Mouse (Mus musculus) hindbrain, embryonic 15.5 days (tissue): ENCODE measurements at regions not wholly inside any gene's neighbourhood (a gene's known extent, or its start where the extent isn't known, plus 50 kb on each side); places are given as distances from the start of the nearest gene placed in this dataset.
A peak's percentile ranks its signal among the peaks of the same experiment; 100 is the strongest.

Experiments
- ATAC-seq: fragments of 200-750 bp; cut with Nextera tagmentation; 2 replicates; pipeline ENCODE4 v1.8.0; 2017; ENCODE audit warnings: low read depth, moderate number of reproducible peaks, moderate TSS enrichment; ENCODE audit not compliant: low FRiP score
- H3K27ac ChIP-seq: fragments of 300-500 bp; sonication (generic); replicated peaks from 2 replicates; pipeline ENCODE4 v1.5.1; 2015; ENCODE audit warnings: mild to moderate bottlenecking, inconsistent platforms
- H3K27me3 ChIP-seq: fragments of 300-500 bp; sonication (generic); 2 replicates; pipeline ENCODE4 v1.6.1; 2015; ENCODE audit warnings: control low read depth, inconsistent platforms
- H3K36me3 ChIP-seq: fragments of 300-500 bp; sonication (generic); 2 replicates; pipeline ENCODE4 v1.6.1; 2015; ENCODE audit warnings: control low read depth, inconsistent platforms
- H3K4me1 ChIP-seq: fragments of 300-500 bp; sonication (generic); replicated peaks from 2 replicates; pipeline ENCODE4 v1.6.1; 2015; ENCODE audit warnings: control low read depth, inconsistent platforms
- H3K4me2 ChIP-seq: fragments of 300-500 bp; sonication (generic); 2 replicates; pipeline ENCODE4 v1.6.1; 2015; ENCODE audit warnings: moderate library complexity, mild to moderate bottlenecking, inconsistent platforms
- H3K4me3 ChIP-seq: fragments of 300-500 bp; sonication (generic); 2 replicates; pipeline ENCODE4 v1.5.1; 2015; ENCODE audit warnings: mild to moderate bottlenecking, inconsistent platforms
- H3K9ac ChIP-seq: fragments of 300-500 bp; sonication (generic); 2 replicates; pipeline ENCODE4 v1.6.1; 2015; ENCODE audit warnings: inconsistent platforms
- H3K9me3 ChIP-seq: fragments of 300-500 bp; sonication (generic); 2 replicates; pipeline ENCODE4 v1.6.1; 2016; ENCODE audit warnings: control low read depth, inconsistent platforms
- WGBS: fragments of 180-500 bp; shearing (Covaris S2); methylation state at CpG from one replicate; pipeline ENCODE4 v1.1.7; 2015; 5-methylcytosine and 5-hydroxymethylcytosine counted together

GRCm38 (mm10) chr10:46011916-46012596, 434.4 kb downstream of the Hace1 start:
- no peaks in the 10 kb centered on the region for H3K9me3 ChIP-seq
- peak overlapping the region; percentile 31; the same call in 1 of the 2 replicates for H3K4me2 ChIP-seq
- no peak overlapping the region for H3K9ac ChIP-seq
- WGBS, result 19% methylated on average over 12 of the region's 12 CpGs
- no peak overlapping the region for H3K4me3 ChIP-seq
- H3K27ac ChIP-seq, result no peak overlapping the region
- no peaks in the 10 kb centered on the region for H3K27me3 ChIP-seq
- H3K4me1 ChIP-seq, result peaks cover 6% of the 10 kb centered on the region
- no peaks in the 10 kb centered on the region for H3K36me3 ChIP-seq
- peak; percentile 95 for ATAC-seq

GRCm38 (mm10) chr10:46012599-46012998, 435.0 kb downstream of the Hace1 start:
- Histone ChIP-seq H3K27me3 (no peaks in the 10 kb centered on the region), H3K4me2 (no peak overlapping the region), H3K4me1 (peaks cover 6% of the 10 kb centered on the region), H3K27ac (no peak overlapping the region), H3K4me3 (no peak overlapping the region), H3K9ac (no peak overlapping the region), H3K9me3 (no peaks in the 10 kb centered on the region), H3K36me3 (no peaks in the 10 kb centered on the region)
- 80% methylated on average over 6 of the region's 6 CpGs for WGBS
- ATAC-seq, result no peak

- Histone ChIP-seq H3K4me3 (no peak overlapping the region), H3K36me3 (no peaks in the 10 kb centered on the region), H3K9me3 (no peaks in the 10 kb centered on the region), H3K27ac (0 out of 2 replicates have a peak overlapping the region, but pooled peaks have one; percentile 21), H3K4me1 (peaks cover 6% of the 10 kb centered on the region), H3K27me3 (no peaks in the 10 kb centered on the region), H3K4me2 (no peak overlapping the region), H3K9ac (no peak overlapping the region)
- WGBS, result 39% methylated on average over 5 of the region's 5 CpGs
- peak; percentile 64; the same call in 1 of the 2 replicates for ATAC-seq
Observed at GRCm38 (mm10) chr10:46016295-46016694, 438.7 kb downstream of the Hace1 start.

GRCm38 (mm10) chr10:46045474-46046093, 468.0 kb downstream of the Hace1 start:
- ATAC-seq, result peak; percentile 87
- 14% methylated on average over 6 of the region's 6 CpGs for WGBS

GRCm38 (mm10) chr10:46046094-46046749, 468.6 kb downstream of the Hace1 start:
- Histone ChIP-seq H3K27me3 (no peaks in the 10 kb centered on the region), H3K4me2 (no peak overlapping the region), H3K9ac (no peak overlapping the region), H3K4me3 (no peak overlapping the region), H3K36me3 (no peaks in the 10 kb centered on the region), H3K9me3 (no peaks in the 10 kb centered on the region), H3K4me1 (peaks cover 32% of the 10 kb centered on the region), H3K27ac (0 out of 2 replicates have a peak overlapping the region, but pooled peaks have one; percentile 21)
- no peak for ATAC-seq

More at GRCm38 (mm10) chr10:46045474-46046093, 468.0 kb downstream of the Hace1 start:
- H3K4me2 ChIP-seq, result no peak overlapping the region
- H3K4me3 ChIP-seq, result no peak overlapping the region
- no peak overlapping the region for H3K9ac ChIP-seq
- peaks cover 32% of the 10 kb centered on the region for H3K4me1 ChIP-seq
- H3K27ac ChIP-seq, result 0 out of 2 replicates have a peak overlapping the region, but pooled peaks have one; percentile 21
- H3K36me3 ChIP-seq, result no peaks in the 10 kb centered on the region
- no peaks in the 10 kb centered on the region for H3K27me3 ChIP-seq
- no peaks in the 10 kb centered on the region for H3K9me3 ChIP-seq

- Histone ChIP-seq H3K36me3 (no peaks in the 10 kb centered on the region), H3K4me3 (no peak overlapping the region), H3K27me3 (no peaks in the 10 kb centered on the region), H3K27ac (peak overlapping the region; percentile 68), H3K4me2 (0 out of 2 replicates have a peak overlapping the region, but pooled peaks have one; percentile 11), H3K9me3 (no peaks in the 10 kb centered on the region), H3K9ac (0 out of 2 replicates have a peak overlapping the region, but pooled peaks have one; percentile 4), H3K4me1 (peaks cover 32% of the 10 kb centered on the region)
- 63% methylated on average over 8 of the region's 8 CpGs for WGBS
- peak; percentile 34; the same call in 1 of the 2 replicates for ATAC-seq
Observed at GRCm38 (mm10) chr10:46046890-46047414, 469.3 kb downstream of the Hace1 start.

- no peaks in the 10 kb centered on the region for H3K27me3 ChIP-seq
- no peak overlapping the region for H3K4me2 ChIP-seq
- H3K27ac ChIP-seq, result peak overlapping the region; percentile 68
- H3K9ac ChIP-seq, result no peak overlapping the region
- H3K4me1 ChIP-seq, result peaks cover 32% of the 10 kb centered on the region
- H3K9me3 ChIP-seq, result no peaks in the 10 kb centered on the region
- 29% methylated on average over 4 of the region's 4 CpGs for WGBS
- no peak for ATAC-seq
- no peak overlapping the region for H3K4me3 ChIP-seq
- no peaks in the 10 kb centered on the region for H3K36me3 ChIP-seq
Observed at GRCm38 (mm10) chr10:46047591-46047990, 470.0 kb downstream of the Hace1 start.

GRCm38 (mm10) chr10:46057362-46058198, 480.0 kb downstream of the Hace1 start:
- Histone ChIP-seq H3K9ac (no peak overlapping the region), H3K27ac (peak overlapping the region; percentile 16; the same call in 1 of the 2 replicates), H3K4me2 (peak overlapping the region; percentile 38), H3K9me3 (no peaks in the 10 kb centered on the region), H3K4me1 (0 out of 2 replicates have a peak, but pooled peaks cover 7% of the 10 kb centered on the region), H3K4me3 (no peak overlapping the region), H3K36me3 (no peaks in the 10 kb centered on the region), H3K27me3 (no peaks in the 10 kb centered on the region)
- peak; percentile 87 for ATAC-seq
- WGBS, result 26% methylated on average over 14 of the region's 14 CpGs

- H3K27ac ChIP-seq, result peak overlapping the region; percentile 16; the same call in 1 of the 2 replicates
- 0 out of 2 replicates have a peak, but pooled peaks cover 7% of the 10 kb centered on the region for H3K4me1 ChIP-seq
- H3K9ac ChIP-seq, result no peak overlapping the region
- H3K9me3 ChIP-seq, result no peaks in the 10 kb centered on the region
- H3K4me2 ChIP-seq, result no peak overlapping the region
- H3K4me3 ChIP-seq, result no peak overlapping the region
- no peak for ATAC-seq
- H3K27me3 ChIP-seq, result no peaks in the 10 kb centered on the region
- no peaks in the 10 kb centered on the region for H3K36me3 ChIP-seq
- WGBS, result 68% methylated on average over 5 of the region's 5 CpGs
Observed at GRCm38 (mm10) chr10:46058199-46058472, 480.5 kb downstream of the Hace1 start.

GRCm38 (mm10) chr10:46059285-46059684, 481.7 kb downstream of the Hace1 start:
- no peak overlapping the region for H3K4me2 ChIP-seq
- no peaks in the 10 kb centered on the region for H3K27me3 ChIP-seq
- ATAC-seq, result no peak
- 0 out of 2 replicates have a peak, but pooled peaks cover 7% of the 10 kb centered on the region for H3K4me1 ChIP-seq
- H3K36me3 ChIP-seq, result no peaks in the 10 kb centered on the region
- no peaks in the 10 kb centered on the region for H3K9me3 ChIP-seq
- H3K9ac ChIP-seq, result no peak overlapping the region
- no peak overlapping the region for H3K27ac ChIP-seq
- no peak overlapping the region for H3K4me3 ChIP-seq
- 82% methylated on average over 3 of the region's 3 CpGs for WGBS

GRCm38 (mm10) chr10:46063831-46064230, 486.2 kb downstream of the Hace1 start:
- no peak for ATAC-seq
- Histone ChIP-seq H3K9ac (no peak overlapping the region), H3K36me3 (no peaks in the 10 kb centered on the region), H3K27me3 (no peaks in the 10 kb centered on the region), H3K27ac (no peak overlapping the region), H3K4me3 (no peak overlapping the region), H3K4me1 (no peaks in the 10 kb centered on the region), H3K4me2 (no peak overlapping the region), H3K9me3 (no peaks in the 10 kb centered on the region)
- WGBS, result 91% methylated on average over 4 of the region's 4 CpGs
